ENCODE assay signal across 17 mouse cellular contexts in genomic region chr2:71418760-71419280, GRCm38 (mm10).
"Had no signal": no experiment of that assay in that cellular context is flagged by ENCODE, and none has a peak within 500 bp of the region (broad histone marks: within the 10 kb centered on the region; RNA-seq: fewer than 3 reads in every experiment).

No protein-coding gene starts in this region.

- H3K36me3 ChIP-seq: midbrain, embryonic 15.5 days had no signal

- DNase-seq: lung, adult 2 months; lung, postnatal 14 days; lung, postnatal 36 days; right cerebral cortex, postnatal 14 days; thymus, adult 18-20 months; thymus, postnatal 14 days; thymus, postnatal 4 days had no signal

- H3K4me3 ChIP-seq: lung, embryonic 15.5 days; megakaryocyte, embryonic 14.5 days; midbrain, embryonic 13.5 days; midbrain, embryonic 15.5 days; neural tube, embryonic 12.5 days; stomach, embryonic 15.5 days had no signal

- H3K9me3 ChIP-seq: lung, embryonic 15.5 days; megakaryocyte, embryonic 14.5 days; midbrain, embryonic 13.5 days; midbrain, embryonic 15.5 days; neural tube, embryonic 12.5 days; stomach, embryonic 15.5 days had no signal

- H3K4me2 ChIP-seq: lung, embryonic 15.5 days; midbrain, embryonic 11.5 days; midbrain, embryonic 13.5 days; midbrain, embryonic 15.5 days; neural tube, embryonic 12.5 days; stomach, embryonic 15.5 days had no signal

- H3K27me3 ChIP-seq: lung, embryonic 15.5 days; megakaryocyte, embryonic 14.5 days; midbrain, embryonic 15.5 days; neural tube, embryonic 12.5 days; stomach, embryonic 15.5 days had no signal

- H3K9ac ChIP-seq: lung, embryonic 15.5 days; midbrain, embryonic 13.5 days; midbrain, embryonic 15.5 days; neural tube, embryonic 12.5 days; stomach, embryonic 15.5 days had no signal

- H3K27ac ChIP-seq: lung, embryonic 15.5 days; macrophage; midbrain, embryonic 13.5 days; midbrain, embryonic 15.5 days; neural tube, embryonic 12.5 days; stomach, embryonic 15.5 days; stomach, postnatal 0 days had no signal

- ATAC-seq: lung, postnatal 0 days; midbrain, embryonic 13.5 days; midbrain, embryonic 15.5 days had no signal

- H3K4me1 ChIP-seq: lung, embryonic 15.5 days; midbrain, embryonic 13.5 days; midbrain, embryonic 15.5 days; neural tube, embryonic 12.5 days; stomach, embryonic 15.5 days had no signal
